Mouse (Mus musculus) spleen, adult 2 months (tissue): ENCODE results near the gene Tmem150c.

Experiments used
- CTCF ChIP-seq: fragments of 200-500 bp; IDR thresholded peaks from 2 replicates; pipeline ENCODE4 v1.5.1; 2011; ENCODE audit warnings: mild to moderate bottlenecking, inconsistent platforms; ENCODE audit not compliant: insufficient read depth, insufficient read length, insufficient replicate concordance; ENCODE audit errors: extremely low read depth
- POLR2A ChIP-seq: fragments of 200-500 bp; IDR thresholded peaks from 2 replicates; pipeline ENCODE4 v1.6.1; 2011; ENCODE audit warnings: low read depth, low read length, inconsistent platforms

GRCm38 (mm10) chr5:100205519-100206189 is 46.0 kb upstream of the Tmem150c start:
- TF ChIP-seq CTCF = no peak
- no peak for TF ChIP-seq POLR2A
